Mouse (Mus musculus) CH12.LX (cell line): ENCODE data around the gene Narfl. TPM values are rescaled to one million over a fixed set of nuclear protein-coding genes. Genes with fewer than 3 reads are reported as not detected.

Experiments used
- DNase-seq: peaks from one replicate; pipeline ENCODE4 v3.0.0-alpha.2; 2013; ENCODE audit errors: extremely low read depth
- H3K27ac ChIP-seq: 2 replicates; pipeline ENCODE4 v1.5.1; 2012; ENCODE audit warnings: low read depth, mild to moderate bottlenecking, control low read depth, moderate library complexity; ENCODE audit not compliant: insufficient read depth
- H3K27me3 ChIP-seq: replicated peaks from 2 replicates; pipeline ENCODE3; 2012; ENCODE audit warnings: inconsistent platforms
- H3K36me3 ChIP-seq, 2 experiments: replicated peaks in 1 of 2; 2 replicates each; pipeline versions ENCODE3 to v1.6.1; 2012; ENCODE audit warnings: inconsistent platforms in 1 of 2, low read length in 1 of 2, mild to moderate bottlenecking in 1 of 2, mixed read lengths in 1 of 2, moderate library complexity in 1 of 2; ENCODE audit not compliant: control insufficient read depth in 1 of 2, insufficient read depth in 1 of 2
- H3K4me1 ChIP-seq, 2 experiments: 2 replicates each; pipeline ENCODE4 v1.6.1; 2012; ENCODE audit warnings: inconsistent platforms in 1 of 2, moderate library complexity in 1 of 2; ENCODE audit not compliant: insufficient read depth in 2 of 2, control insufficient read depth in 1 of 2
- H3K4me2 ChIP-seq: 2 replicates; pipeline ENCODE4 v1.6.1; 2012; ENCODE audit warnings: low read depth, mild to moderate bottlenecking, control low read depth; ENCODE audit not compliant: poor library complexity, insufficient read depth, severe bottlenecking
- H3K4me3 ChIP-seq, 3 experiments: fragments of 150-350 bp in 1 of 3; sonication (generic) in 1 of 3; replicated peaks in 1 of 3; 2 replicates each; pipeline versions ENCODE3 to v1.5.1; 2011 to 2012; ENCODE audit warnings: low read depth in 2 of 3, low read length in 2 of 3, mild to moderate bottlenecking in 2 of 3, moderate library complexity in 2 of 3, control low read depth in 1 of 3, improper control_type of control experiment in 1 of 3, inconsistent platforms in 1 of 3, mixed read lengths in 1 of 3; ENCODE audit not compliant: poor library complexity in 1 of 3
- H3K79me2 ChIP-seq: replicated peaks from 2 replicates; pipeline ENCODE4 v1.6.1; 2012; ENCODE audit warnings: mild to moderate bottlenecking, moderate library complexity; ENCODE audit not compliant: control insufficient read depth, poor library complexity, insufficient read depth, severe bottlenecking; ENCODE audit errors: extremely low read depth
- H3K9ac ChIP-seq: 2 replicates; pipeline ENCODE4 v1.6.1; 2012; ENCODE audit warnings: low read depth, mild to moderate bottlenecking, control low read depth, moderate library complexity; ENCODE audit not compliant: insufficient read depth
- H3K9me3 ChIP-seq: replicated peaks from 2 replicates; pipeline ENCODE3; 2012; ENCODE audit warnings: low read length, inconsistent platforms, mixed read lengths
- BHLHE40 ChIP-seq: IDR thresholded peaks from 2 replicates; pipeline ENCODE4 v1.6.1; 2011; ENCODE audit warnings: mild to moderate bottlenecking, low read depth, low read length, improper control_type of control experiment
- CHD1 ChIP-seq: IDR thresholded peaks from 2 replicates; pipeline ENCODE4 v1.6.1; 2012; ENCODE audit warnings: low read depth, low read length, improper control_type of control experiment, inconsistent platforms
- CHD2 ChIP-seq: IDR thresholded peaks from 2 replicates; pipeline ENCODE4 v1.6.1; 2011; ENCODE audit warnings: low read length, improper control_type of control experiment
- CTCF ChIP-seq, 2 experiments: IDR thresholded peaks in 1 of 2; conservative IDR thresholded peaks in 1 of 2; 2 replicates each; pipeline ENCODE4 v1.5.1; 2011 to 2012; ENCODE audit warnings: low read depth in 2 of 2, low read length in 2 of 2, improper control_type of control experiment in 1 of 2, inconsistent platforms in 1 of 2, mild to moderate bottlenecking in 1 of 2, moderate library complexity in 1 of 2
- E2F4 ChIP-seq: IDR thresholded peaks from 2 replicates; pipeline ENCODE4 v1.6.1; 2011; ENCODE audit warnings: low read depth, low read length, improper control_type of control experiment; ENCODE audit not compliant: insufficient replicate concordance
- ELF1 ChIP-seq: IDR thresholded peaks from 2 replicates; pipeline ENCODE4 v1.6.1; 2014; ENCODE audit warnings: low read depth, mild to moderate bottlenecking, inconsistent platforms, low read length, improper control_type of control experiment
- EP300 ChIP-seq: IDR thresholded peaks from 2 replicates; pipeline ENCODE4 v1.6.1; 2011; ENCODE audit warnings: low read length, improper control_type of control experiment
- GABPA ChIP-seq: IDR thresholded peaks from 2 replicates; pipeline ENCODE4 v1.6.1; 2012; ENCODE audit warnings: low read depth, low read length, improper control_type of control experiment, inconsistent platforms; ENCODE audit not compliant: insufficient replicate concordance
- HCFC1 ChIP-seq: IDR thresholded peaks from 2 replicates; pipeline ENCODE4 v1.6.1; 2012; ENCODE audit warnings: low read depth, mild to moderate bottlenecking, inconsistent platforms, low read length, improper control_type of control experiment
- JUN ChIP-seq: IDR thresholded peaks from 2 replicates; pipeline ENCODE4 v1.6.1; 2011; ENCODE audit warnings: low read depth, mild to moderate bottlenecking, low read length, improper control_type of control experiment, moderate library complexity; ENCODE audit not compliant: insufficient read depth
- JUND ChIP-seq: conservative IDR thresholded peaks from 2 replicates; pipeline ENCODE4 v1.6.1; 2011; ENCODE audit warnings: low read depth, low read length, improper control_type of control experiment
- KAT2A ChIP-seq: IDR thresholded peaks from 2 replicates; pipeline ENCODE4 v1.6.1; 2012; ENCODE audit warnings: low read length, improper control_type of control experiment, inconsistent platforms; ENCODE audit not compliant: insufficient replicate concordance
- MAFK ChIP-seq: IDR thresholded peaks from 2 replicates; pipeline ENCODE4 v1.6.1; 2011; ENCODE audit warnings: low read length, improper control_type of control experiment; ENCODE audit not compliant: insufficient replicate concordance
- MAX ChIP-seq: IDR thresholded peaks from 2 replicates; pipeline ENCODE4 v1.6.1; 2011; ENCODE audit warnings: low read length, improper control_type of control experiment
- MAZ ChIP-seq: IDR thresholded peaks from 2 replicates; pipeline ENCODE4 v1.6.1; 2012; ENCODE audit warnings: low read depth, mild to moderate bottlenecking, inconsistent platforms, low read length, improper control_type of control experiment, moderate library complexity
- MEF2A ChIP-seq: IDR thresholded peaks from 2 replicates; pipeline ENCODE4 v1.6.1; 2014; ENCODE audit warnings: low read depth, mild to moderate bottlenecking, inconsistent platforms, low read length, improper control_type of control experiment, borderline replicate concordance
- MXI1 ChIP-seq: IDR thresholded peaks from 2 replicates; pipeline ENCODE4 v1.6.1; 2011; ENCODE audit warnings: mild to moderate bottlenecking, low read depth, low read length, improper control_type of control experiment
- MYC ChIP-seq: IDR thresholded peaks from 2 replicates; pipeline ENCODE4 v1.6.1; 2011; ENCODE audit warnings: low read depth, mild to moderate bottlenecking, improper control_type of control experiment, low read length
- NELFE ChIP-seq: IDR thresholded peaks from 2 replicates; pipeline ENCODE4 v1.6.1; 2011; ENCODE audit warnings: low read depth, low read length, improper control_type of control experiment
- NRF1 ChIP-seq: IDR thresholded peaks from 2 replicates; pipeline ENCODE4 v1.6.1; 2014; ENCODE audit warnings: low read depth, mild to moderate bottlenecking, inconsistent platforms, low read length, improper control_type of control experiment, moderate library complexity
- PAX5 ChIP-seq: IDR thresholded peaks from 2 replicates; pipeline ENCODE4 v1.6.1; 2012; ENCODE audit warnings: low read length, inconsistent platforms, mixed read lengths
- POLR2A ChIP-seq: IDR thresholded peaks from 2 replicates; pipeline ENCODE4 v1.6.1; 2011; ENCODE audit warnings: low read depth, mild to moderate bottlenecking, improper control_type of control experiment, low read length
- POLR2AphosphoS2 ChIP-seq: IDR thresholded peaks from 2 replicates; pipeline ENCODE4 v1.6.1; 2011; ENCODE audit warnings: low read depth, low read length, improper control_type of control experiment
- RAD21 ChIP-seq: IDR thresholded peaks from 2 replicates; pipeline ENCODE4 v1.6.1; 2011; ENCODE audit warnings: low read depth, mild to moderate bottlenecking, low read length, improper control_type of control experiment, moderate library complexity
- SIN3A ChIP-seq: IDR thresholded peaks from 2 replicates; pipeline ENCODE4 v1.6.1; 2012; ENCODE audit warnings: low read length, improper control_type of control experiment, inconsistent platforms
- SMC3 ChIP-seq: IDR thresholded peaks from 2 replicates; pipeline ENCODE4 v1.6.1; 2011; ENCODE audit warnings: low read depth, low read length, improper control_type of control experiment
- TBP ChIP-seq: conservative IDR thresholded peaks from 2 replicates; pipeline ENCODE4 v1.6.1; 2011; ENCODE audit warnings: low read depth, low read length, improper control_type of control experiment
- TCF12 ChIP-seq: IDR thresholded peaks from 2 replicates; pipeline ENCODE4 v1.6.1; 2014; ENCODE audit warnings: low read depth, mild to moderate bottlenecking, inconsistent platforms, low read length, improper control_type of control experiment
- UBTF ChIP-seq: IDR thresholded peaks from 2 replicates; pipeline ENCODE4 v1.6.1; 2012; ENCODE audit warnings: low read depth, mild to moderate bottlenecking, inconsistent platforms, low read length, improper control_type of control experiment, moderate library complexity
- USF1 ChIP-seq: IDR thresholded peaks from 2 replicates; pipeline ENCODE4 v1.6.1; 2014; ENCODE audit warnings: low read depth, mild to moderate bottlenecking, inconsistent platforms, low read length, improper control_type of control experiment
- ZC3H11A ChIP-seq: IDR thresholded peaks from 2 replicates; pipeline ENCODE4 v1.6.1; 2012; ENCODE audit warnings: low read depth, mild to moderate bottlenecking, inconsistent platforms, low read length, improper control_type of control experiment
- ZKSCAN1 ChIP-seq: IDR thresholded peaks from 2 replicates; pipeline ENCODE4 v1.6.1; 2012; ENCODE audit warnings: low read depth, inconsistent platforms, low read length, improper control_type of control experiment, borderline replicate concordance
- ZMIZ1 ChIP-seq: IDR thresholded peaks from 2 replicates; pipeline ENCODE4 v1.6.1; 2012; ENCODE audit warnings: low read depth, mild to moderate bottlenecking, inconsistent platforms, low read length, improper control_type of control experiment
- ZNF384 ChIP-seq: IDR thresholded peaks from 2 replicates; pipeline ENCODE4 v1.6.1; 2012; ENCODE audit warnings: low read depth, low read length, improper control_type of control experiment, inconsistent platforms
- dilution Hi-C: fragments of 300-500 bp; cut with MboI; formaldehyde crosslinking; loops from 2 replicates; pipeline ENCODE4 v1.14.3; 2020; ENCODE audit warnings: low sequenced_read_pairs; ENCODE audit not compliant: extremely low pct_unique_long_range_greater_than_20kb, extremely low pct_ligation_motif_present
- in situ Hi-C: fragments of 300-500 bp; cut with MboI; formaldehyde crosslinking; loops from 3 replicates; pipeline ENCODE4 v1.14.3; 2019; ENCODE audit warnings: low sequenced_read_pairs, low pct_ligation_motif_present, low pct_unique_long_range_greater_than_20kb, mixed read lengths
- polyA plus RNA-seq: library from polyadenylated mRNA; unstranded; fragments of >175 nt; gene quantifications from 2 replicates; pipeline ENCODE4 v1.2.1, GENCODE M21; 2012; ENCODE audit warnings: low read depth; ENCODE audit not compliant: insufficient read length
- total RNA-seq, 2 experiments: library from RNA; depleted of rRNA; stranded (reverse); fragments of 300-350 nt in 1 of 2; fragments of >200 nt in 1 of 2; gene quantifications; 2 replicates each; pipeline ENCODE4 v1.2.3; 2012 to 2014

Narfl gene
- total and polyA plus RNA-seq, 3 experiments: 13.3 to 22.0 (median 16.5) TPM

DNA sequence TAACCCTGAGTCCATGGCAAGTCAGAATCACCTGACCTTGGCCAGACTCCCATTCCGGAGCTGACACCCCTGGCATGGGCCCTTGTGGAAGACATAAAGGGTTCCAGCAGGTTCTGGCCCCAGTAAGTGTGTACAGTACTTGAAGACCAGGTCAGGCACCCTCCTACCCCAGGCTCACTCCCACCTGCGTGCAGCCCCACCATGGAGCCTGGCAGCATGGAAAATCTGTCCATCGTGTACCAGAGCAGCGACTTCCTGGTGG lies 45.6 kb upstream of the Narfl start:
- H3K27ac ChIP-seq: no peak overlapping the region
- dilution Hi-C loops: no loop called here
- no peaks in the 10 kb centered on the region for H3K9me3 ChIP-seq
- H3K9ac ChIP-seq: peak overlapping the region; percentile 85
- H3K4me2 ChIP-seq: peak overlapping the region; percentile 84
- TF ChIP-seq USF1 (no peak), ELF1 (peak; percentile 24; the same call in 1 of the 2 replicates)
- TF ChIP-seq, all 38 proteins: peak for 1
- peaks cover 9 to 28% of the 10 kb centered on the region in 2 experiments for H3K4me1 ChIP-seq
- peak overlapping the region; percentile 78 to 98 (median 83) for H3K4me3 ChIP-seq
- in situ Hi-C loops: no loop called here
- H3K79me2 ChIP-seq: no peaks in the 10 kb centered on the region; the same call in 1 of the 2 replicates
- H3K36me3 ChIP-seq: peaks cover 23 to 64% of the 10 kb centered on the region in 2 experiments
- H3K27me3 ChIP-seq: no peaks in the 10 kb centered on the region
- no peak for DNase-seq

DNA sequence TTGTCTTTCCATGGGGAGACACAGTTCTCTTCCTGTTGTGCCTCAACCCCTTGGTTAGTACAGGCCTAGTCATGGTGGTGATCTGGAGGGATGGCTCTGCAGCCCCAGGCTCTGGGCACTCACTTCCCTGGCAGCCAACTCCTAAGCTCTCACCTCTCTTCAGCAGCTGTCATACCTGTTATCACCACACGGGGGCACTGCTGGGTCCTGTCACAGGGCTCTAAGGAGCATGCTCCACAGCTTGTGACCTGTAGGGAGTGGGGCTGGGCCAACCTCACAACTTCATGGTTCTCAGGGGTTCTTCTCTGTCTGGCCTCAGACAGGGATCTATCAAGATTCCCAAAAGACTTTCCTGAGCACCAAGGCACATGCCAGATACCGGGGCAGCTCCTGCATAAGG lies 41.5 kb upstream of the Narfl start:
- no peak overlapping the region for H3K4me2 ChIP-seq
- no peak overlapping the region for H3K27ac ChIP-seq
- H3K27me3 ChIP-seq: peaks cover 21% of the 10 kb centered on the region
- peaks cover 9 to 12% of the 10 kb centered on the region in 2 experiments for H3K4me1 ChIP-seq
- H3K4me3 ChIP-seq: no peak overlapping the region
- H3K9me3 ChIP-seq: no peaks in the 10 kb centered on the region
- peak; percentile 89 for DNase-seq
- no peaks in the 10 kb centered on the region; the same call in 1 of the 2 replicates for H3K79me2 ChIP-seq
- H3K36me3 ChIP-seq: peaks cover 8 to 36% of the 10 kb centered on the region in 2 experiments
- dilution Hi-C loops (no loop called here), in situ Hi-C loops (loop anchor here (10.0 kb wide), 1 partner anchor 63 kb away; the partner anchor contains the start of genes AC134908.4, Fam173a and Metrn)
- H3K9ac ChIP-seq: no peak overlapping the region
- no peak for TF ChIP-seq HCFC1
- no peak for TF ChIP-seq ZNF384
- TF ChIP-seq KAT2A: no peak
- TF ChIP-seq RAD21: peak; percentile 50
- TF ChIP-seq MEF2A: no peak
- peak; percentile 31; the same call in 1 of the 2 replicates for TF ChIP-seq MXI1
- no peak for TF ChIP-seq JUND
- no peak for TF ChIP-seq EP300
- TF ChIP-seq ZC3H11A: no peak
- no peak for TF ChIP-seq JUN
- no peak for TF ChIP-seq MAZ
- no peak for TF ChIP-seq E2F4
- TF ChIP-seq TCF12: no peak
- TF ChIP-seq CTCF (conservative IDR thresholded peaks at IDR 0.05 in 1 of 2, IDR thresholded peaks at IDR 0.05 in 1 of 2; ENCODE audit: low read depth in 2 of 2, low read length in 2 of 2): peak; percentile 83 to 85
- no peak for TF ChIP-seq BHLHE40
- TF ChIP-seq MAFK: no peak
- no peak for TF ChIP-seq MYC
- TF ChIP-seq CHD2: no peak
- TF ChIP-seq UBTF: no peak
- peak; percentile 82 for TF ChIP-seq NRF1
- no peak for TF ChIP-seq NELFE
- no peak for TF ChIP-seq PAX5
- TF ChIP-seq USF1: no peak
- 0 out of 2 replicates have a peak, but pooled peaks have one; percentile 23 for TF ChIP-seq MAX
- TF ChIP-seq ZKSCAN1: no peak
- TF ChIP-seq TBP: no peak
- TF ChIP-seq SIN3A: no peak
- TF ChIP-seq POLR2AphosphoS2: no peak
- no peak for TF ChIP-seq ELF1
- TF ChIP-seq CHD1: no peak
- peak; percentile 79 for TF ChIP-seq SMC3
- TF ChIP-seq GABPA: no peak
- no peak for TF ChIP-seq POLR2A
- no peak for TF ChIP-seq ZMIZ1
